Mouse (Mus musculus) intestine, embryonic 16.5 days (tissue): ENCODE results near the gene Cd274. TPM values are rescaled to one million over a fixed set of nuclear protein-coding genes. Genes with fewer than 3 reads are reported as not detected.
"Not testable (repeated sequence)": the region's sequence is repeated elsewhere in the genome, so short reads cannot be mapped to it uniquely, and the experiment has no call there.

Experiments used
- ATAC-seq: fragments of 200-750 bp; cut with Nextera tagmentation; 2 replicates; pipeline ENCODE4 v1.8.0; 2017; ENCODE audit warnings: moderate TSS enrichment, moderate library complexity
- H3K27ac ChIP-seq: fragments of 300-500 bp; sonication (generic); 2 replicates; pipeline ENCODE4 v1.5.1; 2014; ENCODE audit warnings: mild to moderate bottlenecking, low read length
- H3K27me3 ChIP-seq: fragments of 300-500 bp; sonication (generic); replicated peaks from 2 replicates; pipeline ENCODE4 v1.6.1; 2014; ENCODE audit warnings: low read length, control low read depth, mixed read lengths; ENCODE audit not compliant: control insufficient read depth, insufficient read depth
- H3K36me3 ChIP-seq: fragments of 300-500 bp; sonication (generic); 2 replicates; pipeline ENCODE4 v1.6.1; 2014; ENCODE audit warnings: low read length, control low read depth; ENCODE audit not compliant: control insufficient read depth, insufficient read depth
- H3K4me1 ChIP-seq: fragments of 300-500 bp; sonication (generic); 2 replicates; pipeline ENCODE4 v1.6.1; 2014; ENCODE audit warnings: low read length, control low read depth, mixed read lengths; ENCODE audit not compliant: control insufficient read depth, insufficient read depth
- H3K4me2 ChIP-seq: fragments of 300-500 bp; sonication (generic); 2 replicates; pipeline ENCODE4 v1.6.1; 2014; ENCODE audit warnings: low read depth, low read length, control low read depth
- H3K4me3 ChIP-seq: fragments of 300-500 bp; sonication (generic); 2 replicates; pipeline ENCODE4 v1.5.1; 2014; ENCODE audit warnings: mild to moderate bottlenecking, low read length
- H3K9ac ChIP-seq: fragments of 300-500 bp; sonication (generic); 2 replicates; pipeline ENCODE4 v1.6.1; 2014; ENCODE audit warnings: low read depth, low read length
- H3K9me3 ChIP-seq: fragments of 300-500 bp; sonication (generic); 2 replicates; pipeline ENCODE4 v1.6.1; 2016; ENCODE audit warnings: low read length, control low read depth; ENCODE audit not compliant: control insufficient read depth
- WGBS: fragments of 180-500 bp; shearing (Covaris S2); extraction: QIAGEN DNeasy Blood & Tissue Kit; methylation state at CpG from one replicate; pipeline ENCODE4 v1.1.7; 2014; 5-methylcytosine and 5-hydroxymethylcytosine counted together
- polyA plus RNA-seq: library from polyadenylated mRNA; unstranded; fragments of >200 nt; fragmentation: Nextera tagmentation; extraction: Ambion mirVana; gene quantifications from 2 replicates; pipeline ENCODE4 v1.2.1, GENCODE M21; 2015

Cd274 gene
- polyA plus RNA-seq, 1 experiment from 2014 or later: 0.51 TPM

DNA sequence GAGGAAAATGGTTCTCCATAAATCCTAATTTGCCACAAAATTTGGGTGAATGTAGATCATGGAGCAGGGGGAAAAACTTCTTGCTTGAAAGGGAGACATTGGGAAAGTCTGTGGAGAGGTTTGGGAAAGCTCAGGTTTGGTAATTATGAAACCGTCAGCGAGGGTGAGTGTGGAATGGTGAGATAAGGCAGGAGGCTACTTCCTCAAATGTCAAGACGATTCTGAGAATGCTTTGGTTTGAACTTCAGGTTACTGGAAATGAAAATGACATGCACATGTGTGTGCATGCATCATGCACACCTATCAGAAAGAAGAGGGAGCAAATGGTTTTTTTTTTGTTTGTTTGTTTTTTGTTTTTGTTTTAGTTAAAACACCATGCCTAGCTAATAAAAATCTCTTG lies 33.2 kb downstream of the Cd274 start:
- Histone ChIP-seq H3K9ac (no peak overlapping the region), H3K4me3 (no peak overlapping the region), H3K27me3 (no peaks in the 10 kb centered on the region), H3K4me1 (no peaks in the 10 kb centered on the region), H3K4me2 (no peak overlapping the region), H3K36me3 (no peaks in the 10 kb centered on the region), H3K27ac (no peak overlapping the region), H3K9me3 (no peaks in the 10 kb centered on the region)
- 81% methylated on average over 3 of the region's 3 CpGs for WGBS
- no peak for ATAC-seq

DNA sequence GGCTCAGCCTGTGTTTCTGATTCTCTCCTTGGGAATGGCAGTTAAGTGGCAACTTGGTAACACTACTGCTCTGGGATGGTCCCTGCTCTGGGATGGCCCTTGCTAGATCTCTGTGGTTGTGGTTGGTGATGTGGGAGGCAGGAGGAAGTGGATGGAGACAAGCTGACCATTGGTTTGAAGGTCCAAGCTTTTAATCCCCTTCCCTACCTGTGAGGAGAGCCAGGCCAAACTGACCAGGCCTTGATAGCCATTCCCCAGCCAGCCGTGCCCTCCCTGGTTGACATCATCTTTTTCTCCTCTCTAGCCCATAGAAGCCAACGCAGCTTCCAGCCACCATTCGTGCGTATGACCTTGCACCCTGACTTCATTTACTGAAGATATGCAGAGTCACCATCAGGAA lies 35.4 kb downstream of the Cd274 start:
- Histone ChIP-seq H3K27me3 (no peaks in the 10 kb centered on the region), H3K9me3 (no peaks in the 10 kb centered on the region), H3K9ac (no peak overlapping the region), H3K4me1 (no peaks in the 10 kb centered on the region), H3K4me2 (no peak overlapping the region), H3K36me3 (no peaks in the 10 kb centered on the region), H3K4me3 (no peak overlapping the region), H3K27ac (no peak overlapping the region)
- no peak for ATAC-seq
- 85% methylated on average over 4 of the region's 4 CpGs for WGBS

DNA sequence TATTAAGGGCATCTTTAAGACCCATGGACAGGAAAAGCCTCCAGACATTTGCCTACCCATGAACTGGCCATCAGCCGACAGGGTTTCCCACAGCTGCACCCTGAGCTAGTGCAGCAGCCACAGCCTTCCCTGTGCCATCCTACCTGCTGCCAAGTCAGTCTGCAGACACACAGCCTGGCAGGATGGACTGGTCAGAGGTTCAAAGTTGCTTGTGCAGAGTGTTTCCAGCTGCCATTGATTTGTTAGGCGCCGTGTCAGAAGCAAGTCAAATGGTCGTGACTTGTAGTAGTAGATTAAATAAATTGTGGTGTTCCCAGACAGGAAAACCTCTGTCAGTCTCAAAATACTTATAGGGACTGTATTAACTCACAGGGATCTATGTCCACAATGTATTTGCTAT lies 36.0 kb downstream of the Cd274 start:
- no peaks in the 10 kb centered on the region for H3K9me3 ChIP-seq
- H3K36me3 ChIP-seq: no peaks in the 10 kb centered on the region
- WGBS: 86% methylated on average over 4 of the region's 4 CpGs
- ATAC-seq: no peak
- H3K4me3 ChIP-seq: no peak overlapping the region
- H3K27ac ChIP-seq: no peak overlapping the region
- no peak overlapping the region for H3K9ac ChIP-seq
- no peak overlapping the region for H3K4me2 ChIP-seq
- H3K4me1 ChIP-seq: peaks cover 2% of the 10 kb centered on the region; the same call in 1 of the 2 replicates
- no peaks in the 10 kb centered on the region for H3K27me3 ChIP-seq

DNA sequence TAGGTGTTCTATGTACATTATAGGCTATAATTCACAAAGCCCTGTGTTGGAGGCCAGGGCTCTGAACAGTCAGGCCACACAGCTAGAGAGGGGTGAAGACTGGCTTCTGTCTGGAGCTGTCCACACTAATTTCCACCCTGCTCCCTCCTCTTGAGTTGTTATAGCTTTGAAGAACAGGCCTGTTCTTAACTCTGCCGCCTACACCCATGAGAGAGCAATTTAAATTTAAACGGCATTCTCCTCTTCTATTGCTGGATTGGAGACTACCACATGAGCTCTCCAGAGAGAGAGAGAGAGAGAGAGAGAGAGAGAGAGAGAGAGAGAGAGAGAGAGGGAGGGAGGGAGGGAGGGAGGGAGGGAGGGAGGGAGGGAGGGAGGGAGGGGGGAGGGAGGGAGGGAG lies 38.1 kb downstream of the Cd274 start:
- no peak for ATAC-seq
- no peak overlapping the region for H3K4me3 ChIP-seq
- 39% methylated on average over 2 of the region's 2 CpGs for WGBS
- no peaks in the 10 kb centered on the region for H3K9me3 ChIP-seq
- H3K27me3 ChIP-seq: no peaks in the 10 kb centered on the region
- H3K9ac ChIP-seq: no peak overlapping the region
- peaks cover 6% of the 10 kb centered on the region; the same call in 1 of the 2 replicates for H3K4me1 ChIP-seq
- H3K4me2 ChIP-seq: no peak overlapping the region
- H3K27ac ChIP-seq: no peak overlapping the region
- H3K36me3 ChIP-seq: no peaks in the 10 kb centered on the region

DNA sequence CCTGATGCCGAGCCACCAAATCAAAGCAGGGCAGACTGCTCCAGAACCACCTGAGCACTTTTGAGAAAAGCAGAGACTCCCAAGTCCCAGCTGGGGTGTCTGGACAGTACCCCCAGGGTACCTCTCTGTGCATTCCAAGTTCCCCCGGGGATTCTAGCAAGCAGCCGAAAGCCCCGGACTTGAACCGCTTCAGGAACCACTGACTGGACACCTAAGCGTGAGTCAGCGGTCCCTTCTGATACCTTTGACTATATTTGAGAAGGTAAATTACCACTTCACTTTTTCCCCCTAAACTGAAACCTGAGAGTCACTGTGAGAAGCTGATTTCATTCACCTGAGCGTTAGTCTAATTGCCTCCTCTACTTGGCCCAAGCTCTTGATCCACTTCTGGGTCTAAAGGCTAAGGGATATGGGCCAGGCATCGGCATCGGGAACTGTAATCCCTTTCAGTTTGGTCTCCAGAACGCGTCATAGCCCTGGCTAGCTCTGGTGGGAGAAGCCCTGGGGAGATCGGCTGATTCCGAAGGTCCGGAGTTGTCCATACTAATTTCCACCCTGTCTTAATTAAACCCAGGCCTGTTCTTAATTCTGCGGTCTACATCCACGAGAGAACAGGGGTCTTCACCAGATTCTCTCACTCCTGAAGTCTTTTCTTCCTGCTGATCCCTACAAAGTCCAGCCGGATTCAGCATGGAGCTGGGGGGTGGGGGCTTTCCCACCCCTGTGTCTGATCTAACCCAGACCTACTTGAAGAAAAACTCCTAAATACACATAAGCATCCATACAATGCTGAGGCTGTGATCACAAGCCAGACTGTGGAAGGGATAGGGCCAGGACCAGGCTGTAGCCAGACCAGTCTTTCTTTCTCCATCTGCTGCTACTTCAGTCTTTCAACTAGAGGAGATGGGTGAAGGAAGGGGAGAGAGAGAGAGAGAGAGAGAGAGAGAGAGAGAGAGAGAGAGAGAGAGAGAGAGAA lies 39.1 kb downstream of the Cd274 start:
- no peak for ATAC-seq
- H3K4me2 ChIP-seq: no peak overlapping the region
- H3K9me3 ChIP-seq: no peaks in the 10 kb centered on the region
- 85% methylated on average over 18 of the region's 18 CpGs for WGBS
- no peaks in the 10 kb centered on the region for H3K27me3 ChIP-seq
- no peak overlapping the region for H3K9ac ChIP-seq
- no peak overlapping the region for H3K4me3 ChIP-seq
- H3K4me1 ChIP-seq: peaks cover 6% of the 10 kb centered on the region; the same call in 1 of the 2 replicates
- H3K36me3 ChIP-seq: no peaks in the 10 kb centered on the region
- no peak overlapping the region for H3K27ac ChIP-seq

DNA sequence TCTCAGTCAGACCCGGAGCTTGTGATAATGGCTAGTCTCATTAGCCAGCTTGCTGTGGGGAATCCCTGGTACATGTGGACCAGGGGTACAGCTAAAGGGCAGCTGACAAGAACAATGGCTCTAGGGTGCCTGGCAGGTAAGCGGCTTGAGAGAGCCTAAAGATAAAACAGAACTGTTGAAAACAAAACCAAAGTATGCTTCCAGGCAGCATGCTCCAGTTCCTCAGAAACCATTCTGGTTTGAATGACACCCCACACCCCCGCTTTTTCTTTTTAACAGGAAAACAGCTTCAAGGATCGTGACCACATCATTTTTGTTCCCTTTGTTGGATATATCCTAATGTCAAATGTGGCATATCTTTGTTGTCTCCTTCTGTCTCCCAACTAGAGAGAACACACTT lies 43.4 kb downstream of the Cd274 start, which contains the start of gene Pdcd1lg2:
Pdcd1lg2 (plus strand) TSS at position 301 of the 400 bp plus-strand sequence.
- no peaks in the 10 kb centered on the region for H3K36me3 ChIP-seq
- 92% methylated on average over 4 of the region's 4 CpGs for WGBS
- H3K9me3 ChIP-seq: no peaks in the 10 kb centered on the region
- no peak within 1 kb of the TSS for H3K9ac ChIP-seq
- H3K4me1 ChIP-seq: peaks cover 6% of the 10 kb centered on the region; the same call in 1 of the 2 replicates
- H3K27ac ChIP-seq: no peak within 1 kb of the TSS
- ATAC-seq: no peak
- no peak within 1 kb of the TSS for H3K4me3 ChIP-seq
- H3K27me3 ChIP-seq: no peaks in the 10 kb centered on the region
- H3K4me2 ChIP-seq: no peak within 1 kb of the TSS

DNA sequence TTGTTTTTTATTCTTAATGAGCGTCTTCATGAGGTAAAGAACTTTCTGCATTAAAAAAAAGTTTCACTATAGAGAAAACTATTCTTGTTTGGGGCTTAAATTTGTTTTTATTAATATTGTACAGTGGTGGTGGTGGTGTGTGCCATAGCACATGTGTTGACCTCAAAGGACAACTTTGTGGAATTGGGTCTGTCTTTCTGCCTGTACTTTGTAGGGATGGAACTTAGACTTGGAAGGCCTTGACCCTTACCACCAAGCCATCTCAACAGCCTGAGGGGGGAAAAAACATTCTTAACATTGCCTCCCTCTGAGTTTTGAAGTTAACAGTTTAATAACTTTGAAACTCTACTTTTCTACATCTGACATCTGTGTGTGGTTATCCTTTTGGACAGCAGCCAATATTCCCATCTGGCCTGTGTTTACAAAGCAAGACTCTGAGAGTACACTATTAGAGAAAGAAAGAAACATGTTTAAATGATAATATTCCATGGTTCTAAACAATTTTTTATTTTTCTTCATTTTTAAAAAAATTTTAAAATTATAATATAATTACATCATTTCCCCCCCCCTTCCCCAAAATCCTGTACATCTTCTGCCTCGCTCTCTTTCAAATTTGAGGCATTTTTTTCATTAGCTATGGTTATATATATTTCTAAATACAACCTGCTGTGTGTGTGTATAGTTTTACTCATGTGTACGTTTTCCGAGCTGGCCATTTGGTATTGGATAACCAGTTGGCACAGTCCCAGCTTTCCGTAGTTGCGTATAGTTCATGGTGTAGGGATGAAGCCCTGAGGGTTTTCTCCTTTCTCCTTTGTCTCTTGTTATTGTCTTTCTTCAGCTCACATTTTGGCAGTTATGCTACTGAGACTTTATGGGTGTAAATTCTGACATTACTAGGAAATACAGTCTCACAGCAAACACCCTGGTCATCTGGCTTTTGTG lies 45.5 kb downstream of the Cd274 start:
- peaks cover 9% of the 10 kb centered on the region for H3K4me1 ChIP-seq
- no peak overlapping the region for H3K9ac ChIP-seq
- H3K27me3 ChIP-seq: no peaks in the 10 kb centered on the region
- no peaks in the 10 kb centered on the region for H3K9me3 ChIP-seq
- peak; percentile 67 for ATAC-seq
- H3K36me3 ChIP-seq: no peaks in the 10 kb centered on the region
- 52% methylated on average over 6 of the region's 6 CpGs for WGBS
- no peak overlapping the region for H3K4me2 ChIP-seq
- peak overlapping the region; percentile 46 for H3K27ac ChIP-seq
- H3K4me3 ChIP-seq: no peak overlapping the region

DNA sequence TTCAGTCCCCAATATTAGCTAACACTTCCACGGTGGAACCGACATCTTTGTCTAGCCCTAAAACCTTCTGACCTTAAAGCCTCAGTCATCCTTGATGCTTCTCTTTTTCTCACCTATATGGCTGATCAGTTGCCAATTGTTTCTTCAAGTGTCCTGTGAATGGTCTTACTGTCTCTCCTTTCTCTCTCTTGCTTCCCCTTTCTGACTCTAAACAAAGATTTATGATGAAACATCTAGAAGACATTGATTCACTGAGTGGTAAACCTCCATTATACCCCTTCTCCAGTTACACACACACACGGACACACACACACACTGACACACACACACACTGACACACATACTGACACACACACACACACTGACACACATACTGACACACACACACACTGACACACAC lies 47.3 kb downstream of the Cd274 start:
- Histone ChIP-seq H3K36me3 (no peaks in the 10 kb centered on the region), H3K4me3 (no peak overlapping the region), H3K27me3 (no peaks in the 10 kb centered on the region), H3K9ac (no peak overlapping the region), H3K9me3 (no peaks in the 10 kb centered on the region), H3K27ac (no peak overlapping the region), H3K4me1 (peaks cover 3% of the 10 kb centered on the region; the same call in 1 of the 2 replicates), H3K4me2 (no peak overlapping the region)
- ATAC-seq: no peak
- WGBS: 91% methylated on average over 3 of the region's 3 CpGs

DNA sequence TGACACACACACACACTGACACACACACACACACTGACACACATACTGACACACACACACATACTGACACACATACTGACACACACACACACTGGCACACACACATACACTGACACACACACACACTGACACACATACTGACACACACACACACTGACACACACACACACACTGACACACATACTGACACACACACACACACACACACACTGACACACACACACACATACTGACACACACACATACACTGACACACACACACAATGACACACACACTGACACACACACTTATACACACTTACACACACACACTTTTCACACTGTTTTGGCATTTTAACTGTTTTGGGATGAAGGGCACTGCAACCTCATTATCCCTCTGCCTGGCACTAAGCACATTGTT lies 47.7 kb downstream of the Cd274 start:
- not testable (repeated sequence) for H3K27ac ChIP-seq, H3K4me3 ChIP-seq, ATAC-seq, H3K27me3 ChIP-seq, H3K4me2 ChIP-seq, H3K36me3 ChIP-seq, H3K4me1 ChIP-seq, H3K9ac ChIP-seq, H3K9me3 ChIP-seq
